Mouse (Mus musculus) bone marrow, adult 2 months (tissue): ENCODE measurements around the gene Mylpf. TPM values are rescaled to one million over a fixed set of nuclear protein-coding genes. Genes with fewer than 3 reads are reported as not detected.
A peak's percentile ranks its signal among the peaks of the same experiment; 100 is the strongest.

ENCODE experiments used
- H3K27ac ChIP-seq: fragments of 200-500 bp; 2 replicates; pipeline ENCODE4 v1.5.1; 2012; ENCODE audit warnings: low read depth, mild to moderate bottlenecking, control low read depth, inconsistent platforms, low read length; ENCODE audit not compliant: control insufficient read depth, poor library complexity, insufficient read depth
- H3K4me1 ChIP-seq: fragments of 200-500 bp; 2 replicates; pipeline ENCODE4 v1.6.1; 2011; ENCODE audit warnings: low read length; ENCODE audit not compliant: control insufficient read depth, insufficient read depth
- H3K4me3 ChIP-seq: fragments of 200-500 bp; replicated peaks from 2 replicates; pipeline ENCODE3; 2011; ENCODE audit warnings: mild to moderate bottlenecking, low read depth, low read length, control low read depth; ENCODE audit not compliant: control insufficient read depth
- CTCF ChIP-seq: fragments of 200-500 bp; IDR thresholded peaks from 2 replicates; pipeline ENCODE4 v1.5.1; 2011; ENCODE audit warnings: low read length, control low read depth; ENCODE audit not compliant: control insufficient read depth, insufficient read depth
- POLR2A ChIP-seq: fragments of 200-500 bp; IDR thresholded peaks from 2 replicates; pipeline ENCODE4 v1.6.1; 2011; ENCODE audit warnings: low read depth, mild to moderate bottlenecking, control low read depth, low read length, borderline replicate concordance; ENCODE audit not compliant: control insufficient read depth
- WGBS: fragments of 180-500 bp; shearing (Covaris S2); methylation state at CpG from one replicate; pipeline ENCODE4 v1.1.7; 2018; 5-methylcytosine and 5-hydroxymethylcytosine counted together
- polyA plus RNA-seq: library from polyadenylated mRNA; stranded (reverse); fragments of >200 nt; gene quantifications from 2 replicates; pipeline ENCODE4 v1.2.4, GENCODE M21; 2011; ENCODE audit warnings: low replicate concordance; ENCODE audit not compliant: missing spikeins, insufficient read depth, insufficient read length

The Mylpf gene
- polyA plus RNA-seq, 1 experiment: 126 TPM

DNA sequence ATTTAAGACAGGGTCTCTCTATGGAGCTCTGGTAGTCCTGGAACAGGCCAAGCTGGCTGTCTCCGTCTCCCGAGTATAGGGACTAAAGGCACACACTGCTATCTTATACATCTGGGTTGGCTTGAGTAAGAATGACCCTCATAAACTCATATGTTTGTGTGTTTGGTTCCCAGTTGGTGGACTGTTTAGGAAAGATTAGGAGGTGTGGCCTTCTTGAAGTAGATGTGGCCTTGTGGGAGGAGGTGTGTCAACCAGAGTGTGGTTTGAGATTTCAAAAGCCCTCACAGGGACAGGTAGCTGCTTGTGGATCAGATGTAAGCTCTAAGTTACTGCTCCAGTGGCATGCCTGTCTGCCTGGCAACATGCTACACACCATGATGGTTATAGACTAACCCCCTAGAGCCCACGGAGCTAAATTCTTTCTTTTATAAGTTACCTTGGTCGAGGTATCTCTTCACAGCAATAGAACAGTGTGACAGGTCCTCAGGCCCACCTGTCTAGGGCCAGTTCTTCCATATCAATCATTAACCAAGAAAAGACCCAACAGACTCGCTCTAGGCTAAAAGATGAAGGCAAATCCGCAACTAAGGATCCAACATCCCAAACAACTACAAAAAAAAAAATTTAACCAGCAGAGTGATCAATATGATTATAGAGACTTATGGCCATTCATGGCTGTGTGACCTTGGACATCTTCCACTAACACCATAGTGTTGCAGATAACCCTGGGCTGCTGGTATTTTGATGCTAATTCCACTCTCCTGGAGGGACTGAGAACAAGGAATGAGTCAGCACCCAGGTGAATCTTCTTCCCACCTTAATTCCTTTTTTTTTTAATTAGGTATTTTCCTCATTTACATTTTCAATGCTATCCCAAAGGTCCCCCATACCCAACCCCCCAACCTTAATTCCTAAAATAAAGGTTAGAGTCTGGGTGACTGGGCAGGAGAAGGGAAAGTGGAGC, 15.1 kb downstream of the Mylpf start:
- no peak overlapping the region for H3K27ac ChIP-seq
- H3K4me1 ChIP-seq: peaks cover 3% of the 10 kb centered on the region
- H3K4me3 ChIP-seq: no peak overlapping the region
- TF ChIP-seq POLR2A: no peak
- no peak for TF ChIP-seq CTCF
- 86% methylated on average over 6 of the region's 6 CpGs for WGBS

- Histone ChIP-seq H3K4me3 (no peak overlapping the region), H3K27ac (no peak overlapping the region), H3K4me1 (no peaks in the 10 kb centered on the region; the same call in 1 of the 2 replicates)
- 90% methylated on average over 6 of the region's 6 CpGs for WGBS
- TF ChIP-seq POLR2A (no peak), CTCF (no peak)
These were observed 15.9 kb downstream of the Mylpf start for GRCm38 (mm10) chr7:127224616-127225015.

- TF ChIP-seq POLR2A: no peak
- Histone ChIP-seq H3K4me1 (no peaks in the 10 kb centered on the region; the same call in 1 of the 2 replicates), H3K27ac (peak overlapping the region; percentile 62), H3K4me3 (no peak overlapping the region)
- 76% methylated on average over 11 of the region's 11 CpGs for WGBS
These were observed 16.7 kb downstream of the Mylpf start for GRCm38 (mm10) chr7:127225147-127225995.

- H3K27ac ChIP-seq: no peak overlapping the region
- H3K4me1 ChIP-seq: no peaks in the 10 kb centered on the region; the same call in 1 of the 2 replicates
- no peak overlapping the region for H3K4me3 ChIP-seq
- TF ChIP-seq POLR2A (no peak), CTCF (peak; percentile 93)
- 42% methylated on average over 4 of the region's 4 CpGs for WGBS
These were observed 20.1 kb downstream of the Mylpf start for GRCm38 (mm10) chr7:127228615-127229303.

GRCm38 (mm10) chr7:127231376-127231775, 22.7 kb downstream of the Mylpf start:
- no peak overlapping the region for H3K4me3 ChIP-seq
- H3K4me1 ChIP-seq: no peaks in the 10 kb centered on the region
- no peak overlapping the region for H3K27ac ChIP-seq
- 32% methylated on average over 3 of the region's 3 CpGs for WGBS
- TF ChIP-seq CTCF: no peak
- no peak for TF ChIP-seq POLR2A

- Histone ChIP-seq H3K27ac (peak overlapping the region; percentile 89), H3K4me3 (peak overlapping the region; percentile 68), H3K4me1 (no peaks in the 10 kb centered on the region)
- WGBS: 2% methylated on average over 20 of the region's 20 CpGs
- TF ChIP-seq POLR2A (no peak), CTCF (no peak)
These were observed 23.3 kb downstream of the Mylpf start for GRCm38 (mm10) chr7:127231826-127232621.

- WGBS: under 1% methylated on average over 64 of the region's 64 CpGs
- H3K4me1 ChIP-seq: no peaks in the 10 kb centered on the region
These were observed 24.1 kb downstream of the Mylpf start, which contains the start of the genes Zfp553 and Sept1 for GRCm38 (mm10) chr7:127232622-127233367. TSS of gene Zfp553 (plus strand) at chr7:127233061. TSS of gene Sept1 (minus strand) at chr7:127233130.

More at GRCm38 (mm10) chr7:127232622-127233367, 24.1 kb downstream of the Mylpf start, which contains the start of the genes Zfp553 and Sept1:
- peak; percentile 37; the same call in 1 of the 2 replicates for TF ChIP-seq POLR2A
- no peak for TF ChIP-seq CTCF
- Histone ChIP-seq H3K4me3 (peak within 1 kb of the TSS; percentile 68), H3K27ac (peak within 1 kb of the TSS; percentile 89)
